Mouse (Mus musculus) layer of hippocampus, adult 9-10 months (tissue): ENCODE results near the gene Ofcc1.

Experiments
- DNase-seq: peaks from one replicate; pipeline ENCODE4 v3.0.0; 2022; ENCODE audit warnings: low spot score

Ofcc1 gene

DNA sequence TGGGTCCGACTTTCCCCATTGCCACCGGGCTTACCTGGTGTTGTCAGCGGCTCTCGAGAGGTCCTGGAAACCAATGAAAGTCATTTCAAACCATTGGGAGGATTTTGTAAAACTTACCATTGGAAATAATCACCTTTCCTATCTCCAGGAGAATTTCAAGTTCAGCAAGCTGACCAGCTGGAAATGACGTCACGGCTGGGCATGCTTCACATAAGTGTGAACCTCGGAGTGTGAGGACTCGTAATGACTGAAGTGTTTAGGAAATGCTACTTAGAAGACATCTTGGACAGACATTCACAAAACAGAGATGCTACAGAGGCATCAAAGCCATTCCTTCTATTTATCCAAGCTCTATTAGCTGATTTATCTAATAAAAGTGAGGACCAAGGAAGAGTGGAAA is 361.0 kb downstream of the Ofcc1 start:
- no peak for DNase-seq

DNA sequence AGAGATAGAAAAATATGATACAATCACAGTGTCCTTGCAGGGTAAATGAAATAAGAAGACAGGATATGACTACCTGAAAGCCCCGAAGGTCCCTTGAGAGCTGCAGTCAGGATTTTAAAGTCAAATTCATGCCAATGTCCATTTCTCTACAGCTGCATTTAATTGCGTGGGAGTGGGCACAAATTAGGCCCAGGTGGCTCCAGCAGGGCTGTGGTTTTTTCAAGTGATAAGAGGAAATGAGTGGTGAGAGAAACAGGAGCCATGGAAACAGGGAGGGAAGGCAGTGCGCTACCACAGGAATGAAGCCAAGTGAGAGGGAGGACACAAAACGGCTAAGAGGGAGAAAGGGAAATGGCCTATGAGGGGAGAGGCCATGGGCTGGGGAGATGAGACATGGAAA is 363.3 kb downstream of the Ofcc1 start:
- DNase-seq = no peak

DNA sequence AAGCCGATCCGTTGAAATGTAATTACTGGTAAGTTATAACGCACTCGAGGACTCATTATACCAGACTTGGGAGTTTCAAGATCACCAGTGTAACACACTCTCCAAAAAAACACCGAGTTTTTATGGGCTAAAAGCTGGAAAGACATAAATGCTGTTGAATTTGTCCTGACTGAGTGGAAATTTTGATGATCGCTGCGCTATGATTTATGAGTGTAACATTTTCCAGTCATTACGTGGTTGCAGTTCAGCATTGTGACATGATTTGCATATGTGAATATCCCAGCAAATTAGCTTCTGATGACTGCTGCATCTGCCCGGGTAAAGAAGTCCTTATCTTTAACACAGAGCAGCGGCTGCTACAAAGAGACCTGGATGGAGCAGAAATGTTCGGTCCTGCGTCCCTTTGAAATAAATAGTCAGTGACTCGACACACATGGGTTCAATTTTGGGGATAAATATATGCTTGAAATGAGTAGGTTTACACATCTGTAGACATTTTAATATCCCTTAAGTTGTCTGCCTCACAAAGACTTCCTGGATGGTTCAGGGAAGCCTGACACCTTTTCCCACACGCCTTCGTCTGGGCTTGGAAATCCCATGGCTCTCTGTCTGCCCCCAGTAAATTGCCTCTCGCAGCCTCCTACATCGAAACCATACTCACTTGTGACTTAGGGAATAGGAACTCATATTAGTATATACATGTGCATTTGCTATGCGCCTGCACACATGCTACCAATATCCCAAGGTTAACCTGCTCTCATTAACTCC is 381.8 kb downstream of the Ofcc1 start:
- no peak for DNase-seq

DNA sequence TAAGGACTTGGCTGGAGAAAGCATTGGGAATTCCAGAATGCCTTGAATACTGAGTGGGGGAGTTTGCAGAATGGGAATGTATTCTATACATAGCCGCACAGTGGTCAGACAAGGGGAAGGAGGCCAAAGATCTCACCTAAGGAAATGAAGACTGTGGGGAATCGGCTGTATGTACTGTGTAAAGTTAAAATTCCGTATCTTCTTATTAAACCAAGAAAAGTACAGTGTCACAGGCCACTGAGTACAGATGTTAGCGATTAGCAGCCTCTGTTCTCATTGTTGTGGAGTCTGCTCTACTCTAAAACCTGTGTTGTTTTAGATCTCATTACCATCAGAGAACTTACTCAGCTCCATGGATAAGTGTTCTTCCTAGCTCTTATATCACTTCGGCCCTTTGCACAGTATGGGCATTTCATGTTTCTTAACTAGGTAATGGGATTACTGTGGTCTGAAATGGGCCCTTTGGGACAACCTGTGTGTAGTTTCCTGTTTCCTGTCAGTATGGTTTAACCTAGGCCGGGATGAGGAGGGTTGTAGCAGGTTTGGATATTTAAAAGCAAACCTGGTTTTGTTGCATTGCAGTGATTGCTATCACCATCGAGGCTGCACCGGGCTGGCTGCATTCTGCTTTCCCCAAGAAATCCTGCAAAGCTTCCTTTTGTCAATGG is 392.8 kb downstream of the Ofcc1 start:
- no peak for DNase-seq

DNA sequence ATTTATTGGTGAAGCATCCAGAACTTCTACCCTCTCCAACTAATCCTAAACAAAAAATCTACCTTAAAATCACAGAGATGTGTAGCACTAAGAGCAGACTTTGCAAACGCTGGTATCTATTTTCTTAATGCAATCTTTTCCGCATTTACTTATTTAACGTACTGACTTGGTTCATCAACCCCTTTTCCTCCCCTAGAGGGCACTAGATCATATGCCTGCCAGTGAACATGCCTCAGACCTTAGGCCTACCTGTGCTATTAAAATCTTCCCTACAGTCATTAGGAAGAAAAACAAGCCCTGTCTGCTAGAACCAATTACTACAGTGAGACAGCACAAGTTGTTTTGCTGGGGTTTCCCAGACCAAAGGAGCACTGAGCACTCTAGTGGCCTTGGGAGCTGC is 404.0 kb downstream of the Ofcc1 start:
- no peak for DNase-seq

DNA sequence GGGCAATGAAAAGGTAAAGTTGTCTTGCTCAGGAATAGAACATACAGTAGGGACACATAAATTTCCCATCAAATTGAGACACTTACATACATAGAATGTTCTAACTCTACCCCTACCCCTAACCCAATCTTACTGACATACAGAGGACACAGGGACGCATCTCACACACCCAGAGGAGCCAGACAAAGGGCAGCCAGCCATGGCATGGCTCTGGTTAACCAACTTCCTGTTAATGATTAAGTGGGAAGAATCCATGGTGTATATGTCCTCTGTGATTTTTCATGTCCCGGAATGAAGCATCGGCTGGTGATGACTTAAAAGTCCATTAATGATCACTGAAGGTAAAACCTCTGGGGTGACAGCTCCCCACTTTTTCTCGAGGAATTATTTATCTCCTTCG is 405.2 kb downstream of the Ofcc1 start:
- DNase-seq = no peak
